Mouse (Mus musculus): ENCODE data around the gene Prr19.

GRCm38 (mm10) chr7:25294960-25295722 lies 6.1 kb upstream of the Prr19 start:
- TF ChIP-seq POLR2A (IDR thresholded peaks at IDR 0.05; ENCODE audit: insufficient read depth, low read depth, low read length) = no peak
- no peak for TF ChIP-seq CTCF (IDR thresholded peaks at IDR 0.05; ENCODE audit: insufficient read depth, low read depth, low read length)

All from olfactory bulb, adult 2 months (tissue).